Mouse (Mus musculus) G1E (cell line): ENCODE data around the gene Gcnt1. TPM values are rescaled to one million over a fixed set of nuclear protein-coding genes. Genes with fewer than 3 reads are reported as not detected.
A peak's percentile ranks its signal among the peaks of the same experiment; 100 is the strongest.

ENCODE experiments used
- ATAC-seq: 2 replicates; pipeline ENCODE4 v1.8.0; 2016; ENCODE audit warnings: mild to moderate bottlenecking; ENCODE audit not compliant: insufficient number of reproducible peaks, poor library complexity, low FRiP score, severe bottlenecking; ENCODE audit errors: extremely low read depth
- DNase-seq: peaks from one replicate; pipeline ENCODE4 v3.0.0; 2012; ENCODE audit warnings: low spot score
- H3K27me3 ChIP-seq: 2 replicates; pipeline ENCODE4 v1.6.1; 2012; ENCODE audit warnings: mild to moderate bottlenecking, low read length, inconsistent platforms; ENCODE audit not compliant: insufficient read depth
- H3K36me3 ChIP-seq: replicated peaks from 2 replicates; pipeline ENCODE3; 2012; ENCODE audit warnings: mild to moderate bottlenecking, inconsistent platforms
- H3K4me1 ChIP-seq: 2 replicates; pipeline ENCODE4 v1.6.1; 2012; ENCODE audit warnings: low read depth, low read length, inconsistent platforms, mixed read lengths; ENCODE audit not compliant: insufficient read depth
- H3K4me3 ChIP-seq: 2 replicates; pipeline ENCODE4 v1.5.1; 2012; ENCODE audit warnings: low read depth, mild to moderate bottlenecking, inconsistent platforms, low read length, moderate library complexity, mixed read lengths
- H3K9me3 ChIP-seq: replicated peaks from 2 replicates; pipeline ENCODE4 v1.6.1; 2012; ENCODE audit warnings: inconsistent platforms
- CTCF ChIP-seq: IDR thresholded peaks from 2 replicates; pipeline ENCODE4 v1.5.1; 2012; ENCODE audit warnings: low read depth, low read length, inconsistent platforms, mixed read lengths
- GATA1 ChIP-seq: IDR thresholded peaks from 2 replicates; pipeline ENCODE4 v1.6.1; 2012; ENCODE audit warnings: borderline replicate concordance, low read length, inconsistent platforms, mixed read lengths
- GATA2 ChIP-seq: IDR thresholded peaks from 2 replicates; pipeline ENCODE4 v1.6.1; 2012; ENCODE audit warnings: low read depth, low read length, inconsistent platforms, borderline replicate concordance
- POLR2AphosphoS5 ChIP-seq: IDR thresholded peaks from 2 replicates; pipeline ENCODE4 v1.6.1; 2012; ENCODE audit warnings: low read depth, low read length, inconsistent platforms; ENCODE audit not compliant: insufficient replicate concordance
- TAL1 ChIP-seq: conservative IDR thresholded peaks from 2 replicates; pipeline ENCODE4 v1.6.1; 2012; ENCODE audit warnings: low read depth, low read length, inconsistent platforms, mixed read lengths
- polyA plus RNA-seq: library from polyadenylated mRNA; stranded (reverse); fragments of >175 nt; gene quantifications from 2 replicates; pipeline ENCODE4 v1.2.3, GENCODE M21; 2012
- total RNA-seq, 2 experiments: library from RNA; stranded (forward) in 1 of 2; stranded (reverse) in 1 of 2; fragments of 200-1000 nt in 1 of 2; fragments of >200 nt in 1 of 2; fragmentation: Nextera tagmentation in 1 of 2; gene quantifications; 2 replicates each; pipeline ENCODE4 v1.2.3; 2014 to 2017

Gcnt1 gene
- total and polyA plus RNA-seq, 3 experiments = 2.8 to 209 (median 176) TPM

- H3K4me3 ChIP-seq = no peak overlapping the region
- no peak for TF ChIP-seq CTCF
- TF ChIP-seq GATA2 = no peak
- TF ChIP-seq POLR2AphosphoS5 = no peak
- no peak for TF ChIP-seq GATA1
- TF ChIP-seq TAL1 = peak; percentile 73
- peaks cover 49% of the 10 kb centered on the region for H3K36me3 ChIP-seq
- H3K27me3 ChIP-seq = no peaks in the 10 kb centered on the region
- no peaks in the 10 kb centered on the region for H3K9me3 ChIP-seq
- ATAC-seq = peak; percentile 52
- peaks cover 62% of the 10 kb centered on the region for H3K4me1 ChIP-seq
- DNase-seq = peak; percentile 45
Measured at GRCm38 (mm10) chr19:17327881-17328404, 44.7 kb downstream of the Gcnt1 start.

- Histone ChIP-seq H3K36me3 (peaks cover 17% of the 10 kb centered on the region), H3K27me3 (no peaks in the 10 kb centered on the region), H3K9me3 (no peaks in the 10 kb centered on the region), H3K4me3 (no peak overlapping the region; the same call in 1 of the 2 replicates), H3K4me1 (peaks cover 47% of the 10 kb centered on the region)
- DNase-seq (no peak), ATAC-seq (no peak)
- no peak for TF ChIP-seq CTCF
- TF ChIP-seq GATA2 = no peak
Measured at GRCm38 (mm10) chr19:17323689-17324241, 48.9 kb downstream of the Gcnt1 start.

GRCm38 (mm10) chr19:17323006-17323688 is 49.5 kb downstream of the Gcnt1 start:
- ATAC-seq (peak; percentile 86), DNase-seq (peak; percentile 51)
- Histone ChIP-seq H3K36me3 (peaks cover 15% of the 10 kb centered on the region), H3K4me1 (peaks cover 45% of the 10 kb centered on the region), H3K4me3 (no peak overlapping the region; the same call in 1 of the 2 replicates), H3K27me3 (no peaks in the 10 kb centered on the region), H3K9me3 (no peaks in the 10 kb centered on the region)
- TF ChIP-seq POLR2AphosphoS5 (no peak), TAL1 (peak; percentile 95)

- DNase-seq (no peak), ATAC-seq (no peak)
- peaks cover 29% of the 10 kb centered on the region for H3K4me1 ChIP-seq
- no peaks in the 10 kb centered on the region for H3K9me3 ChIP-seq
- TF ChIP-seq TAL1 (no peak), CTCF (no peak), GATA2 (no peak), POLR2AphosphoS5 (no peak), GATA1 (no peak)
- H3K27me3 ChIP-seq = no peaks in the 10 kb centered on the region
- H3K36me3 ChIP-seq = peaks cover 9% of the 10 kb centered on the region
- H3K4me3 ChIP-seq = no peak overlapping the region
Measured at GRCm38 (mm10) chr19:17319770-17320169, 52.9 kb downstream of the Gcnt1 start.

- Histone ChIP-seq H3K36me3 (peaks cover 6% of the 10 kb centered on the region), H3K9me3 (no peaks in the 10 kb centered on the region), H3K4me3 (no peak overlapping the region), H3K4me1 (peaks cover 18% of the 10 kb centered on the region), H3K27me3 (no peaks in the 10 kb centered on the region)
- DNase-seq = no peak
- ATAC-seq = no peak
- TF ChIP-seq GATA2 = no peak
- no peak for TF ChIP-seq GATA1
- no peak for TF ChIP-seq CTCF
- TF ChIP-seq POLR2AphosphoS5 = no peak
- TF ChIP-seq TAL1 = no peak
Measured at GRCm38 (mm10) chr19:17318733-17319132, 53.9 kb downstream of the Gcnt1 start.

- Histone ChIP-seq H3K36me3 (peaks cover 5% of the 10 kb centered on the region), H3K4me3 (no peak overlapping the region), H3K27me3 (no peaks in the 10 kb centered on the region; the same call in 1 of the 2 replicates), H3K9me3 (no peaks in the 10 kb centered on the region), H3K4me1 (peaks cover 5% of the 10 kb centered on the region)
- ATAC-seq (no peak), DNase-seq (no peak)
- TF ChIP-seq CTCF (no peak), GATA1 (no peak), POLR2AphosphoS5 (no peak), GATA2 (no peak), TAL1 (no peak)
Measured at GRCm38 (mm10) chr19:17316311-17317003, 56.2 kb downstream of the Gcnt1 start.
